Mouse (Mus musculus) B cell, adult 67 days (primary cell): ENCODE measurements around the gene Trit1. TPM values are rescaled to one million over a fixed set of nuclear protein-coding genes. Genes with fewer than 3 reads are reported as not detected.

Experiments
- total RNA-seq, 2 experiments: library from RNA; stranded (reverse); gene quantifications; 4 replicates each; pipeline ENCODE4 v1.2.4; 2023

Gene Trit1
- 10 to 100 TPM; 25.6 to 26.1 TPM for total RNA-seq

GRCm38 (mm10) chr4:123016451-123016957 is at the start of gene Trit1:
Gene Trit1, plus strand, starts transcription at chr4:123016597.

GRCm38 (mm10) chr4:122995404-122996220 is 20.8 kb upstream of the Trit1 start, which contains the start of gene Mycl:
Gene Mycl, plus strand, starts transcription at chr4:122995652.

Other genes starting within 250 kb of the Trit1 start
- gene Ppt1, start 180.4 kb upstream of the Trit1 start, total RNA-seq = 10 to 100 TPM; 57.3 to 60.1 TPM
- 100 to 1,000 TPM; 415 to 417 TPM for gene Cap1, start 130.5 kb upstream of the Trit1 start, total RNA-seq
- under 1 TPM; 0.58 to 0.68 TPM for gene Mfsd2a, start 55.4 kb upstream of the Trit1 start, total RNA-seq
- gene Mycl, start 20.9 kb upstream of the Trit1 start, total RNA-seq = under 1 TPM; 0.75 to 0.83 TPM
- gene Bmp8b, start 88.6 kb downstream of the Trit1 start, total RNA-seq = not detected
- gene Oxct2b, start 99.7 kb downstream of the Trit1 start, total RNA-seq = not detected
- 10 to 100 TPM; 52.2 to 55.5 TPM for gene Ppie, start 123.4 kb downstream of the Trit1 start, total RNA-seq
- gene Hpcal4, start 166.6 kb downstream of the Trit1 start, total RNA-seq = not detected
- gene Nt5c1a, start 184.9 kb downstream of the Trit1 start, total RNA-seq = not detected
- under 1 TPM; 0.29 to 0.77 TPM for gene Heyl, start 217.0 kb downstream of the Trit1 start, total RNA-seq
- gene Pabpc4, start 245.8 kb downstream of the Trit1 start, total RNA-seq = 100 to 1,000 TPM; 106 to 111 TPM